Mouse (Mus musculus) cerebellum, adult 9-11 months (tissue): Measurements from ENCODE around the gene Mpped2.

Experiments used
- DNase-seq: peaks from one replicate; pipeline ENCODE4 v3.0.0; 2022

Gene Mpped2

DNA sequence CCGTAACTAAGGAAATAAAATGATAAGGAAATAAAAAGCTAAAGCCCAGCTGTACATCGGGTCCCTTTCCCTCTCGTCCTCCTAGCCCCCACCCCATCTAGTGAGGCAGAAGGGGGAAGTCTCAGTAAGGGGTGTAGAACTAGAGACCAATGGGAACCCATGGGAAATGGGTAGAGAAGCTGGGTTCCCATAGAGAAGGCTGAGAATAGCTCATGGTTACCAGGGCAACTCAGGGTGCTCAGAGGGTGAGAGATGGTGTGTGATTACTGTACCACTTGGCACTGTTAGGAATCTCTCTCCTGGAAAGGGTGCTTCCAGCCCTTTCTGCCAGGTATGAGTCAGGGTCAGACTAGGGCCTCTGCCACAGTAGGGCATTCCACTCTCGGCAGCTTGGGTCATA lies 54.3 kb downstream of the Mpped2 start:
- DNase-seq: no peak

DNA sequence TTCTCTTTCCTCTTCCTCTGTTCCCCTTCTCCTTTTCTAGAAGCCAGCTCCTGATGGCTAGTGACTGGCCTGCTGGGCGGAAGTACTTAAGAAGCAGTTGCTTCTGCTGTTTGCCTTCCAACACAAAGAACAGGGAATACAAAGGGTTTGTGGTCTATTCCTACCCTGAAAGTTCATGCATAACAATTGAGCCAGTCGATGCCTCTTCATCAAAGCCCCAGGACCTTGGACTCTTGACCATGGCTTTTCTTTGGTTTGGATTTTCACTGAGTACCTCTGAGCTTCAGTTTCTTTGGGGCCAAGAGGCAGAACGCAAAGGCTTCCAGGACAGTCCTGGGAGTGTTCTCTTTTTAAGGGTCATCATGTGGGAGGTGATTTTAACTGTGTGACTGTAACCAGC lies 57.8 kb downstream of the Mpped2 start:
- DNase-seq: no peak

DNA sequence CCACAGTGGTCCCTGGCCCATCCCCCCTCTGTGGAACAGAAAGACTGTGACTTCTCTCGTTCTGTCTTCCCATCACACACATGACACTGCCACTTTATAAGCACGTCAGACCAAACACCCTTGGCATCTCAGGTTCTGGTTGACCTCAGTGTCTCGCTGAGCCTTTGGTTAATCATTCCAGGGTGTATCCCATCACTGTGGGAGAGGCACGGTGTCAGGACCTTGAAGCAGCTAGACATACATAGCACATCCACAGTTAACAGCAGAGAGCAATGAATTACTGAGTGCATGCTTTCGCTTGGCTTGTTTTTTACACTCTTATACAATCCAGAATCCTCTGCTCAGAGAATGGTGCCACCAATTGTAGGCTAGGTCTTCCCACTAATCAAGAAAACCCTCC lies 60.6 kb downstream of the Mpped2 start:
- DNase-seq: no peak

DNA sequence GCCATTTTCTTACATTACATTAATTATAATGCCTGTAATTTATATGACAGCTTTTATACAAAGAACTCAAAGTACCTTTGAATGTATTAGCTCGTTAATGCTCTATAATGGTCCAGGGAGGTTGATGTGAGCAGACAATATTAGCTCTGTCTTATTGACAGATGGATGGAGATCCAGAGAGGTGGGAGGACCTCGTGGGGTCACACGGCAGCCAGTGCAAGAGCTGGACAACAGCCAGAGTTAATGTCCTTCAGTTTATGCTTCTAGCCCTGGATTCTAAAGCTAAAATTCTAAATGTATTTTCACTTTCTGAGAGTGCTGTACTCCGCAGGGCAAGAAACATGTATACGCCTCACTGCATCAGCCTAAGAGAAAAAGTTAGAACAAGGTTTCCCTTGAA lies 61.6 kb downstream of the Mpped2 start:
- no peak for DNase-seq

DNA sequence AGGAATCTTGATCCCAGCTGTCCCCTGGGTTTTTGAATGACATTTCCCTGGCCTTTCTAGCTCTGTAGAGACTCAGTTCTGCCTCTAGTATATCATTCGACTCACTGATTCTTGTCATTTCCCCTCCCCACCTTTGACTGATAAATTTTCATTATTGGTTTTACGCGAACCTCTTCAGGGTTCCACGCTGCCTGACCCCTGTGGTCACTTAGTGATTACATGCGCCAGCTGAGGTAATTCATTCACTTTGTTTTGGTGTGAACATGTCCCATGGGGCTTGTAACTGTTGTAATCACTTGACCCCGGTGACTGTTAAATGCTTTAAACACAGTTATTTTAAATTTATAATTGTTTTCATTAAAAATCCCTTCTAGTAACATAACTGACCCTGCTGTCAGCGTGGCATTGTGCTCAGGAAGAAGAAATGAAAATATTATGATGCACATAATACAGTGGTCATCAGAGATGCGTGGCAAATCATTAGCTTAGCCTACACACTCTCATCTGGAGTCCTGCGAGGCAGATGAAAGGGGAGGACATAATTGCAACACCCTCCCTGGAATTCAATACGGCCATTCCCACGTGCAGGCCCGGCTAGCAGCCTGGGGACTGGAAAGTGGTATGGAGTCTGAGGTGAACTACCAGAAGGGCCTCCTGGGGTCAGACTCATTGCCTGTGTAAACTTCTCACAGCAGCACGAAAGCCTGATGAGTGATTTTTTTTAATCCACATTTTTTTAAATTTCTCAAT lies 63.5 kb downstream of the Mpped2 start:
- no peak for DNase-seq

DNA sequence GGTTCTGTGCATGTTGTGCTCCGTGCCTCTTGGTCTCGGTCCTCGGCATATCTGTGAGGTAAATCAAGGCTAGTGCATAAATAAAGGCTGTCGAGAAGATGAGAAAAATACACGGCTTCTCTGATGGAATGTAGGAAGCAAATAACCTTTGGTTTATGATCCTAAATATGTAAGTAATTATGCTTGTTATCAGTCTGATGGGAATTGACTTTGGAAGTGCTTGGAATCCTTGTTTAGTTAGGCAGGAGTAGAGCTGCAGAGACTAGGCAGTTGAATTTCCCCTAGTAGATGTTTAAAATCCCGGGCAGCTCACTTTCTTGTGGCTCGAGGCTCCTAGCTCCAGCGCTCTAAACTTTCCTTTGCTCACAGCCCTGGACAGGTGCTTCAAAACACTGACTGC lies 69.9 kb downstream of the Mpped2 start:
- DNase-seq: no peak

DNA sequence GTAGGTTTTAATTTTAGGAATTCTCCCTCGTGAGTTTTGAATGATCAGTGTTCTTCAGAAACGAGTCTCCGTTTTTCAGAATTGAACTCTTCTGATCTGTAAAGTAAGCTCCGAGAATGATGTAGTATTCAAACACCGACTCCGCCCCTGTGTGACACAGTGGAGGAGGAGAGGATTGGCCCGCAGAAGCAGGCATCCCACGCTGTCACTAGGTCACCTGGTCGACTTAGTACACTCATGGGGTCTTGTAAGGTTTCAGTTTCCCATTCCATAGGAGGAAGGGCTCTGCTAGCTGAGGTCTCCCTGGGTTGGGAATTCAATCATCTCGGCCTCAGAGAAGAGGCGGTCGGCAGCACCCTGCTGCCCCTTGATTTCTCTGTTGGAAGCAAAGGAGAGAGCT lies 76.2 kb downstream of the Mpped2 start:
- DNase-seq: no peak

DNA sequence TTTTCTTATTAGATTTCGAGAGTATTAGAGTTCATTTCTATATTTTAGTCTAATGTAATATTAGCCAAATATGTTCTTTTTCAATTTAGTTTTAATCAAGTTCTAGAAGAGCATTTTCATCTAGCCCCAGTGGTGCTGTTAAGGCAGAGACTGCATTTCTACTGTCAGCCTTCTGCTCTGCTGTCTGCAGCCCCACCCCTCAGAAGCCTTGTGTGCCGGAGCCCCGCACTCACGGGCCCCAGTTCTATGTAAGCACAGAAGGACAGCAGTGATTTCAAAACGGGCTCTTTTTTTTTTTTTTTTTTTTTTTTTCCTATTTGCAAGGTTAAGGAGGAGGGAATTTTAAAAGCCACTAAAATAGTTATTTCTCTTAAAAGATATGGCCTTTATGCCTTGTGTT lies 79.6 kb downstream of the Mpped2 start:
- no peak for DNase-seq

DNA sequence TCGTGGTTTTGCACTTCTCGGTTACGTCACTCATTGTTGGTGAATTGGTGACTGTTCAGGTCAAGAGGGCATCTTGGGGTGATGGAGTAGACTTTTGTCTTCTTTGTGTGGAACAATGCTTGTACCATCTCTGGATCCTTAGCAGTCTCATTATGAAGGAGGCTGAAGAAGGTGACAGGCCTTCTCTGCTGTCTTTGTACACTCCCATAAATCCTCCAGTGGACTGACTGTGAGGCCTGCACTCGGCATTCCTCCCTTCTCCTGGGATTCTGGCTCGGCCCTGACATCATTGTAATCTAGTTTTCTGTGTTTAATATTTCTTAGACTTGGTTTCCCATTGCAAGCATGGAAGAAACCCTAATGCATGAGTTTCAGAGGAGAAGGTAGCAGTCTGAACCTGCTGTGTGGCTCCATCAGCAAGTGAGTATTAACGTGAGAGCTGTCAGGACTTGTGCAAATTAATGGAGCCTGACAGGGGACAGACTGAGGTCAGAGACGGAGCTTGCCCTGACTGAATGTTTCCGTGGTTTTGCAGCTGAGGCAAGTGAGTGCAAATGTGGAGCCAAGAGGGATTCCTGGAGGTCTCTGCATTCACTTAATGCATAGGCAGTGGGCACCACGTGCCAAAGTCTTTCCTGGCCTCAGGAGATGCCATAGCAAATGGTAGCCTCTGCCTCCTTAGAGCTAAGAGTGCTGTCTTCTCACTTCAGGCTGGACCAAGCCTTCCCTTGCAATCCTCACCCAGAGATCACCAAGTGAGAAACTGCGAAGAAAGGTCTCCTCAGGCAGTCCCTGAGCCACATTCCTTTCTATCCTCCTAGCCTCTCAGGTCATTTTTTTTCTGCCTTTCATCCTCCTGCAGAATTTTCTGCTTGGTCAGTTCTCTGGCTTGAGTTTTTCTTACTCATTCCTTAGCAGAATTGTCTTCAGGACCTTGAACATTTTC lies 81.5 kb downstream of the Mpped2 start:
- DNase-seq: no peak

DNA sequence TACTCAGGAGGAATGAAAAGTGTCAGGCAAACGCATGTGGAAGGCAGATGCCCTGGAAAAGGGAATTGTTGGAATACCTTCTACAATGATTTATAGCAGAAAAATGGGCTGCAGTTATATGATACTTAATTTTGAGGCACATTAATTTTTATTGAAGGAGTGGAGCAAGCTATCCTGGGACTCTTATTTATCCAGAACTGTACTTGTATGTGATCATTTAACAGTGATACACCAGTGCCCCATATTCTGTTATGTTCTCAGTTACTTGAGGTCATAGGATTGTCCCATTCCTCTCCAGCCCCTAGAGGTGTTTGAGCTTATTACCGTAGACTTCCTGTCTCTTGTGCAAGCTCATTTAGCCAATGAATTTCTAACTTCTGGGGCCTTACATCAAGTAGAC lies 82.9 kb downstream of the Mpped2 start:
- no peak for DNase-seq

DNA sequence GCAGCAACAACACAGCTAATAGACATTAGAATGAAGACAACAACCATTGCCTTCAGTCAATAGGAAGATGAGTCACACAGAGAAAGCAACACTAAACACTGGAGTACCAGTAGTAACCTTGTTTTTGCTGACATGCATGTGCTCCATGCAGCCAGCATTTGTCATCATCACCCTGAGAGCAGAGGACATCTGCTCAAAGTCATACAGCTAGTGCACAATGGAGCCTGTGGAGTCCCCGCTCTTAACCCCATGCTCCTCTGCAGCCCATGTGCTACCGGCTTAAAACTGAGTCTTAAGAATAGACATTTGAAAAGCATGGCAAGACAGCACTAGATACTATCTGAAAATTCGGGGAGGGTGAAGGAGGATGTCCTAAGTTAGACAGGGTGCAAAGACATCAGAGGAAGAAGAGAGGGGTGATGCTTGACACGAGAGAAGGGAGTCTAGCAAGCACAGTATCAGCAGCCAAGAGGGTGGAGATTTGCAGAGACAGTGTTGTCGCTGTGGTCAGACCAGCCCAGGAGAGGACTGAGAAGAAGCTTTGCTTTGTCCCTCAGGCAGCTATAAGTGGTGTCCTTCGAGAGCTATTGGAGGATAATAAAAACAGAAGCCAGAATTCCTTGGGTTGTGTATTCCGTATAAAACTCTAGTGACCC lies 85.9 kb downstream of the Mpped2 start:
- DNase-seq: no peak

DNA sequence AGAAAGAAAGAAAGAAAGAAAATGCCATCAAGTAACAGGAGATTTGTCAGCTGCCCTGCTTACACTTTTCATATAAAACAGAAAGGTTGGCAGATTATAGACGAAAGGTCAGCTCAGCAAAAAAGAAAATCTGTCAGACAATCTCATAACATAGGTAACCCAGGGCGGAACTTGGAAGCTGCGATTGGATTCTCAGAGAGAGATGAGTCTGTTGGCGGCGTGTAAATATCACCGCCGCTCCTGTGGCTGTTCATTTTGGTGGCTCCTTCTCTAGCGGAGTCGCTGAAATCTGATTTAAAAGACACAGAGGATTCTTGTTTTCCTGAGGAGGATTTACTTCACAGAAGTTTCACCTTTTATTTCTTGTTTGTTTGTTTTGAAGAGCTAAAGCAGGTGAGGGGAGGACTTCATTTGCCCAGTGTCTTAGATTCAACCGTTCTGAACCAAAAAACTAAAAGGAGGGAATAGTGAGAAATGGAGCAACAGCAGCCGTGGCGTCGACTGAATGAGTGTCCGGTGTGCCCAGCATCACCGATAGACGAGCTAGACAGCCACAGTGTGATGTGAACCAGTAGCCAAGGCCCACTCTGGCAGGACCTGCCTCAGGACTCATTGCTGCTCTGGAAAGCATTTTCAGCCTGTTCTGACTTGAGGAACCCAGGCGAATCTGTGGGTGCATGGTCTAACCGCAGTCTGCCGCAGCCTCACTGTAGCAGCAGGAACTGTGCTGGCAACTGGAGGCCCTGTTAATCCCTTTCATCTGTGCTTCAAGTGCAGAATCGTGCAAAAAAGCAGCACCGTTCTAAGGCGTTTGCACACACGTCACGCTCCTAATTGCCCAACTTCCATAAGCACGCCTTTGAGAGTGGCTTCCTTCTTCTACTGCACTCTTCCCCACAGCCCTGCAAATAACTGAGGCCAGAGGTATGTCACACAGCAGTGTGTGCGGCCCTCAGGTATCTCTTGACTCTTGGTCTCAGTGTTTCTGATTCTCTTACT lies 88.4 kb downstream of the Mpped2 start:
- no peak for DNase-seq

DNA sequence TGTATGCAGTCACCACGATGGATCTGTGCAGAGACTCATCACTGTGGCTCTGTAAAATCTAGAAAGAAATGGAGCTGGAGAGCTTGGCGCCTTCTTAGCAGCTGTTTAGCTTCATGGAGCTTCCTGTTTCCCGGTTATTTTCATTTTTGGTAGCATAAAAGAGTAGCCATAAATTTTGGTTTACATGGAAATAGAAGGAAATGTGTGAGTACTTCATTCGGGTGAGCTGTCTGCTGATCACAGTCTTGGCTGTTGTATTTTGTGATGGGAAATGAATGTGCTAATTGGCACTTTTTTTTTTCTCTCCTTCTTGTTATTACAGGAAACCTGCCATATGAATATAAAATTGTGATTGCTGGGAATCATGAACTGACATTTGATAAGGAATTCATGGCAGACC lies 90.2 kb downstream of the Mpped2 start:
- no peak for DNase-seq

DNA sequence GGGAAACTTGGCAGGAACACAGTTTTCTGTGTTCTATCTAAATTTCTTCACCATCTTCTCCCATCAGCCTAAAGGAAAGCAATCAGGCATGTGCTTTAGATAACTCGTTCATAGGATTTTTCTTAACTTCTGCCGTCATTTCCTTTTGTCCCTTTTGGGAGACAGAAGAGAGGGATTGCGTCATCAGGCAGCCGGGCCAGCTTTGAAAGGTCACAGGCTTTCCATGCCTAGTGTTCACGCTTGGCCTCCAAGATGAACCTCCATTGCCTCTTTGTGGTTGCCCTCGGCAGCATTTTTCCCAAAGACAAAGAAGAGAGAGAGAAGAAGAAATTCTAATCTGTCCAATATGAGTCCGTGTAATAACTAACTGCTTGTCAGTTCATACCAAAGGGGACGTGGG lies 95.0 kb downstream of the Mpped2 start:
- no peak for DNase-seq

DNA sequence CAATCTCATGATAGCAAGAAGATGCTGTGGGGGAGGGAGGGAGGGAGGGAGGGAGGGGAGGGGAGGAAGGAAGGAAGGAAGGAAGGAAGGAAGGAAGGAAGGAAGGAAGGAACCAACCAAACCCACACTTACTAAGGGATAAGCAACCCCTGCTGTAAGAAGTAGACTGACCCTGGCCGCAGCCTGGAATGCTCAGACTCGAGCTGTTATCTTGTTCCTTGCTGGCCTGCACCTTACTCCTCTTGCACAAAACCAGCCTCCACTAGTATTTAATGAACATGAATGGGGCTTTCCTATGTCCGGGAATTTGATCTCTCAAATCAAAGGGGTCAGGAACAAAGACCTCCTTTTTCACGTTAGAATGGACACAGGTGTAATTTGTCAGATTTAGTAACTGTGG lies 95.5 kb downstream of the Mpped2 start:
- DNase-seq: no peak

DNA sequence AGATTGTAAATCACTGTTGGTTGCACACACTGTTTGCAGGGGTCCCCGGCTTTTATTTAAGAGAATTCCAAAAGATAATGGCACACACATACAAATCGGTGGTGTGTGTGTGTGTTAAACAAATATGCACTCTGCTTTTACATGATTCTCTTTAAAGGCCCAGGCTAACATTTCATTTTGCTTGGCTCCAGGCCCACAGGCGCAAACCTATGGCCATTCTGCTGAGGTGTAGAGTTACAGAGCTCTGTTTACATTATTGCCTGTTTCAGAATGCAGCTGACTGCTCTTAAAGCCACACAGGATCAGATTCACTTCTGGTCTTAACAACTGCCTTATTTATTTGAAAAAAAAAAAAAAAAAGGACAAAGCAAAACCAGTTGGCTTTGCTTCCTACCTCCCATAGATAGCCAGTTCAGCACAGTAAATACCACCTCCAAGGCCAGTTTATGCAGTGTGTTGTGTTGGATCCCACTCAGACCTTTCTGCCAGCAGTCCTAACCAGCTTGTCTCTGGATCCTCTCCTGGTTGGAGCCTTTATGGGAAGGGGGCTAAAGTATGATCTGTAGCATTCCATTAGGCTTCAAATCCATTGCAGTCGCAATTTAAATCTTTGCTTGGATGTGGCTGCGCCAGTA lies 96.7 kb downstream of the Mpped2 start:
- no peak for DNase-seq

DNA sequence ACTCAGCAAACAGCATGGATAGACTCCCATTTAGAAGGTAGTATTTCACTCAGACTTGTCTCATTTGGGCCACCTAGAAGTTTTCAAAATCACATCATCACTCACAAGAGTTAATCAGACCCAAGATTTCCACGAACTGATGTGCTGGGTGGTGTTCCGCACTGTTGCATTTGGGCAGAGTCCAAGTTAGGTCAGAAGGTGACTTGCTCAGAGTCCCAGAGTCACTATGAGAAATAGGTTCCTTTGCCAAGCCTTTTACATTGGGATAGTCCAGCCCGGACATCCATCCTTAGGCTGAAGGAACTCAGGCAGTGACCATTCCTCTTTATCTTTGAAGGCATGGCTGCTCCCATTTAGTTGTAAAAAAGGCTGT lies 97.2 kb downstream of the Mpped2 start:
- no peak for DNase-seq

DNA sequence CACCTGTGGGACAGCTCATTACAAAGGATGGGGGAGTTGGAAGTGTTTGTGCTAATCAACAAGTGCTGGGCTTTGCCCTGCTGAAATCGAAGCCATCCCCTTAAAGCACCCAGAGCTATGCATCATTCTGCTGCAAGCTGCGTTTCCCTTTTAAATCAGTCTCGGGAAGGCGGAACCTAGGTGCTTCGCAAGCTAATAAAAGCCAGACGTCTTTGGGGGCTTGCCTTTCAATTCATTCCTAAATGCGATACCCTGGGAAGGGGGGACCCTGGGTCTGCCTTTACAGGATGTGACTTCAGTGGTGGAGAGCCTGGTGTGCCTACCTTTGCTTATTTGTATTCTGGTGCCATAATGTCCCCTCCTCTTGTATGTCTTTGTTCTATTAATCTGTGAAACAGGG lies 103.2 kb downstream of the Mpped2 start:
- DNase-seq: no peak

DNA sequence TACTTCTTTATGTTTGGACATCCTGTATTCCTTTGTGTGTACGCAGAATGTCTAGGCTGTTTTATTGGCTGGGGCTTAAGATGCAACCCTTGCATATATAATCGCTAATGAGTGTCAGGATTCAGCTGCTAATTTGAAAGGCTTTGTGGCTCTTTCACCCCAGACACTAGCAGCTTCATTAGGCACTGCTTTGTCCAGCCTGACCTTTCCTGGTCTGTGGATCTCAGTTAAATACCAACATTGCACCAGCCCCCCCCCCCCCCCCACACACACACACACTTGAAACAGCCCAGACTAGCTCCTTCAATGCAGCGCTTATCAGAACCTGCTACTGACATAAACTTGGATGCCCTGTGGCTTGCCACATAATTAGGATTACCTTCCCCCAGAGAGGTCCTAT lies 104.8 kb downstream of the Mpped2 start:
- DNase-seq: no peak

DNA sequence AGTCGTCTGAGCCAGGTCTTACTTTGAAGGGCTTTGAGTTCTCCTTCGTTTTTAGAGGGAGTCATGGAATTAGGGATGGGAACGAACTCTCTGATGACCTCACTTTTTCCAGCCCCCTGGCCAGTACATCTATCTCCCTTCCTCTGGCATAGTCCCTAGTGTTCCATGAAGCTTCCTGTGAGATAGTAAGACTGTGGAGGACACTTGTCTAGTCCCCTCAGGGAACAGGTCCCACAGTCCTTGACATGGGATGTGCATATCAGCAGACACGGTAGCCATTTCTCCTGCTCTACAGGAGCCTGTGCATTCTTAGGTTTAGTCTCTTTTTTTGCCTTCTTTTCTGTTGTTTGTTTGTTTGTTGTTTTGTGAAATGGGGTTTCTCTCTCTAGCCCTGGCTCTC lies 105.8 kb downstream of the Mpped2 start:
- DNase-seq: no peak

DNA sequence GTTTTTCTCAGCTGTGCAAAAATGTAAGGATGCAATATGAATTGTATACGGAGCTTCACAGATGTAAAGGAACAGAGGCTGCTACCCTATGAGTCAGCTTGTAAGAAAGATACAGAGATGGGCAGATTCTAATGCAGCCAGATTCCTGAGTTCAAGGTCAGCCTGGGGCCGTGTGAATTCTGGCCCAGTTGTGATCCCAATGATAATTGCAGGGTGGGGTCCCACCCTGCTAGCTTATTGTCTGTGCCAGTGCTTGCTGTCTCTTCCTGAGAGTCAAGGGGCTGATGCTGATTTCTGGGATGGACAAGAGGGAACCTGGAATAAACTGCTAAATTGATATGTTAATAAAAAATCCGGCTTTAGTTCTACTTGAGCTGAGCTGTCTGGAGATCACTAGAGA lies 122.8 kb downstream of the Mpped2 start:
- no peak for DNase-seq

DNA sequence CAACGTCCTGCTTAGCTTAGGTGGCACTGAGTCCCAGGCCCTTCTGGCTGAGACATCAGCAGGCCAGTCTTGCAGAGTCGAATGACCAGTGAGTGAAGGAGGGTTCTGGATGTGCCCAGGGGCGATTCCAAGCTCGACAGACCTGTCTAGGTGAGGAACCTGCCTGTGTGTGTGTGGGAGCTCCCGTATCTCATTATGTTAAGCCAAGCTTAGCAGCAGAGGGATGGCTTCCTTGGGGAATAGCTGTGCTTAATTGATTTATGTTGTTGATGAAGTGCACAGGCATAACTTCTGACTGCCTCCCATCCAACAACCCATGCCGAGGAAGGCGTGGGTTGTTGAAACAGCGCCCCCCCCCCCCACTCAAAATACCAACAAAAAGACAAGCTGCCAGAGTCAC lies 128.2 kb downstream of the Mpped2 start:
- no peak for DNase-seq
